8 mouse cellular contexts compared by ENCODE assay signal in genomic region chr4:148644157-148644511, GRCm38 (mm10). TPM values are rescaled to one million over a fixed set of nuclear protein-coding genes. Genes with fewer than 3 reads are reported as not detected.
A peak's percentile ranks its signal among the peaks of the same experiment; 100 is the strongest.
DNase-seq lines count a peak whose midpoint lies in the region; ATAC-seq and TF ChIP-seq lines count a peak whose summit lies in the region.

No protein-coding gene starts in this region.

- TF ChIP-seq CTCF in gastrocnemius, adult 2 months (IDR thresholded peaks at IDR 0.05) = peak; percentile 94; the same call in 1 of the 2 replicates
- TF ChIP-seq CTCF in testis, adult 2 months (IDR thresholded peaks at IDR 0.05; ENCODE audit: control insufficient read depth, insufficient read depth, insufficient replicate concordance, low read depth, low read length) = peak; percentile 89

- intact Hi-C loops in gastrocnemius, adult 2 months (cut with DNase I) = no loop called here

- peak overlapping the region; percentile 65 for H3K4me3 ChIP-seq in gastrocnemius, adult 2 months
- H3K4me3 ChIP-seq in liver, embryonic 11.5 days (ENCODE audit: low read depth, low read length) = no peak overlapping the region
- H3K4me3 ChIP-seq in testis, adult 2 months (ENCODE audit: control insufficient read depth, low read depth, low read length) = no peak overlapping the region

- peak; percentile 5; the same call in 1 of the 2 replicates for ATAC-seq in liver, embryonic 11.5 days (replicated peaks; ENCODE audit: low FRiP score)

- H3K27ac ChIP-seq in gastrocnemius, adult 2 months = peak overlapping the region; percentile 55; the same call in 1 of the 2 replicates
- no peak overlapping the region for H3K27ac ChIP-seq in liver, embryonic 11.5 days (ENCODE audit: low read depth, low read length)
- H3K27ac ChIP-seq in testis, adult 2 months (ENCODE audit: control insufficient read depth, insufficient read depth, low read depth, low read length) = no peak overlapping the region

- peak; percentile 76 for DNase-seq in A20 (ENCODE audit: low read depth, low spot score)
- peak; percentile 75 for DNase-seq in WW6 (ENCODE audit: low read depth, low spot score)
- peak; percentile 69 to 76 for DNase-seq in cerebellum, postnatal 36 days
- DNase-seq in gastrocnemius, adult 2 months = peak; percentile 74
- peak; percentile 87 for DNase-seq in kidney, adult 18-20 months
- DNase-seq in liver, embryonic 11.5 days (ENCODE audit: low spot score) = peak; percentile 67
- DNase-seq in natural killer cell, adult 2 months (ENCODE audit: low spot score in 2 of 2) = peak; percentile 54 to 71

- H3K4me2 ChIP-seq in liver, embryonic 11.5 days = peak overlapping the region; percentile 58

- peaks cover 8% of the 10 kb centered on the region for H3K4me1 ChIP-seq in liver, embryonic 11.5 days (replicated peaks; ENCODE audit: control insufficient read depth, insufficient read depth, low read length)
- peaks cover 4% of the 10 kb centered on the region for H3K4me1 ChIP-seq in testis, adult 2 months (ENCODE audit: control insufficient read depth, insufficient read depth, low read length)

- 2% methylated on average over 9 of the region's 9 CpGs for WGBS in liver, embryonic 11.5 days

- no peaks in the 10 kb centered on the region for H3K36me3 ChIP-seq in liver, embryonic 11.5 days (ENCODE audit: control insufficient read depth, insufficient read depth, low read length)
- H3K36me3 ChIP-seq in testis, adult 2 months (ENCODE audit: control insufficient read depth, insufficient read depth, low read length) = no peaks in the 10 kb centered on the region

- no peaks in the 10 kb centered on the region; the same call in 1 of the 2 replicates for H3K27me3 ChIP-seq in liver, embryonic 11.5 days (replicated peaks; ENCODE audit: control insufficient read depth, insufficient read depth, low read length)
- no peaks in the 10 kb centered on the region for H3K27me3 ChIP-seq in testis, adult 2 months (ENCODE audit: control insufficient read depth, insufficient read depth, low read length)

- H3K9ac ChIP-seq in liver, embryonic 11.5 days (ENCODE audit: low read depth, low read length) = 0 out of 2 replicates have a peak overlapping the region, but pooled peaks have one; percentile 27

- no peak for TF ChIP-seq POLR2A in testis, adult 2 months (IDR thresholded peaks at IDR 0.05; ENCODE audit: control insufficient read depth, low read depth, low read length)

- H3K9me3 ChIP-seq in liver, embryonic 11.5 days (ENCODE audit: control insufficient read depth, low read length) = no peaks in the 10 kb centered on the region

RNA-seq across cellular contexts. Expression of gene Gm572, which starts 1.0 kb away (rescaled TPM):
- 1 to 10 TPM; 6.1 to 6.8 TPM for total RNA-seq in gastrocnemius, adult 2 months (2021)
- not detected in 2 replicates for polyA plus RNA-seq in liver, embryonic 11.5 days (2014; fragmentation: Nextera tagmentation; extraction: Ambion mirVana)
- 0.10 and 0.17 TPM in 2 replicates for polyA plus RNA-seq in testis, adult 2 months (2012; rRNA removed)

RNA-seq across cellular contexts. Expression of gene Tardbp, which starts 17.3 kb away (rescaled TPM):
- total RNA-seq in gastrocnemius, adult 2 months (2021) = 100 to 1,000 TPM; 132 to 136 TPM
- polyA plus RNA-seq in liver, embryonic 11.5 days (2014; fragmentation: Nextera tagmentation; extraction: Ambion mirVana) = 226 and 230 TPM in 2 replicates
- polyA plus RNA-seq in testis, adult 2 months (2012; rRNA removed) = 107 and 149 TPM in 2 replicates

RNA-seq across cellular contexts. Expression of gene Masp2, which starts 41.8 kb away (rescaled TPM):
- total RNA-seq in gastrocnemius, adult 2 months (2021) = under 1 TPM; 0.56 to 0.69 TPM
- polyA plus RNA-seq in liver, embryonic 11.5 days (2014; fragmentation: Nextera tagmentation; extraction: Ambion mirVana) = 5.0 and 6.8 TPM in 2 replicates
- 0.25 TPM in 1 of 2 replicates, not detected in the other for polyA plus RNA-seq in testis, adult 2 months (2012; rRNA removed)

RNA-seq across cellular contexts. Expression of gene Srm, which starts 52.8 kb away (rescaled TPM):
- 10 to 100 TPM; 12.0 to 12.2 TPM for total RNA-seq in gastrocnemius, adult 2 months (2021)
- 510 and 529 TPM in 2 replicates for polyA plus RNA-seq in liver, embryonic 11.5 days (2014; fragmentation: Nextera tagmentation; extraction: Ambion mirVana)
- 11.1 and 12.0 TPM in 2 replicates for polyA plus RNA-seq in testis, adult 2 months (2012; rRNA removed)
